Mouse (Mus musculus): ENCODE measurements around the gene Atp2b4.

DNA sequence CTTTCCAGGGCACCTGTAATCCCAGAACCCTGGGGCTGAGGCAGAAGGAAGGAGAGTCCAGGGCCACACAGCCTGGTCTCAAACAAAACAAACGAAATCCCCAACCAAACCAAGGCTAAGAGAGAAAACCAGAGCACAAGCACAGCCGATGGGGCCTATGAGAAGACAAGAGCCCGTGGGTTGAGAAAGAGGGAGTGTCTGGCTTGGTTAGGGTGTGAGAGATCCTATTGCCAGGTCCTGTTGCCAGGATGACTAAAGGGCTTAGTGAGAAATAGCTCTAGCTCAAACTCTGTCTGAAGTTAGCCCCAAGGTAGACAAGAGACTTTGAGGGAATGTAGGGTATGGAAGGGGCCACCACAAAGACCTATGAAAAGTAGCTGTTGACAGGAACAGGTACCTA, 19.3 kb downstream of the Atp2b4 start:
- TF ChIP-seq CTCF (IDR thresholded peaks at IDR 0.05; ENCODE audit: control insufficient read depth, insufficient read depth, insufficient replicate concordance, low read depth, low read length) = no peak
- no peak for TF ChIP-seq POLR2A (IDR thresholded peaks at IDR 0.05; ENCODE audit: control insufficient read depth, low read depth, low read length)
